Mouse (Mus musculus) midbrain, embryonic 16.5 days (tissue): Measurements from ENCODE around the gene Ablim2. TPM values are rescaled to one million over a fixed set of nuclear protein-coding genes. Genes with fewer than 3 reads are reported as not detected.
A peak's percentile ranks its signal among the peaks of the same experiment; 100 is the strongest.

Source experiments
- ATAC-seq: fragments of 200-750 bp; cut with Nextera tagmentation; 2 replicates; pipeline ENCODE4 v1.8.0; 2017; ENCODE audit warnings: moderate TSS enrichment
- H3K27ac ChIP-seq: fragments of 300-500 bp; sonication (generic); 2 replicates; pipeline ENCODE4 v1.5.1; 2014; ENCODE audit warnings: mild to moderate bottlenecking, low read length, mixed read lengths
- H3K27me3 ChIP-seq: fragments of 300-500 bp; sonication (generic); 2 replicates; pipeline ENCODE4 v1.6.1; 2014; ENCODE audit warnings: low read depth, low read length, mixed read lengths; ENCODE audit not compliant: control insufficient read depth, insufficient read depth
- H3K36me3 ChIP-seq: fragments of 300-500 bp; sonication (generic); 2 replicates; pipeline ENCODE4 v1.6.1; 2014; ENCODE audit warnings: mild to moderate bottlenecking, low read length, moderate library complexity, mixed read lengths; ENCODE audit not compliant: control insufficient read depth, insufficient read depth
- H3K4me1 ChIP-seq: fragments of 300-500 bp; sonication (generic); 2 replicates; pipeline ENCODE4 v1.6.1; 2014; ENCODE audit warnings: mild to moderate bottlenecking, low read length, mixed read lengths; ENCODE audit not compliant: control insufficient read depth, insufficient read depth
- H3K4me2 ChIP-seq: fragments of 300-500 bp; sonication (generic); 2 replicates; pipeline ENCODE4 v1.6.1; 2014; ENCODE audit warnings: mild to moderate bottlenecking, low read length, mixed read lengths
- H3K4me3 ChIP-seq: fragments of 300-500 bp; sonication (generic); 2 replicates; pipeline ENCODE4 v1.5.1; 2014; ENCODE audit warnings: low read depth, mild to moderate bottlenecking, low read length, moderate library complexity, mixed read lengths
- H3K9ac ChIP-seq: fragments of 300-500 bp; sonication (generic); 2 replicates; pipeline ENCODE4 v1.6.1; 2014; ENCODE audit warnings: low read depth, low read length, mixed read lengths
- H3K9me3 ChIP-seq: fragments of 300-500 bp; sonication (generic); replicated peaks from 2 replicates; pipeline ENCODE4 v1.6.1; 2014; ENCODE audit warnings: mild to moderate bottlenecking, low read length, mixed read lengths; ENCODE audit not compliant: control insufficient read depth, poor library complexity, severe bottlenecking
- WGBS: fragments of 180-500 bp; shearing (Covaris S2); extraction: QIAGEN DNeasy Blood & Tissue Kit; methylation state at CpG from one replicate; pipeline ENCODE4 v1.1.7; 2014; 5-methylcytosine and 5-hydroxymethylcytosine counted together
- polyA plus RNA-seq: library from polyadenylated mRNA; unstranded; fragments of >200 nt; fragmentation: Nextera tagmentation; extraction: Ambion mirVana; gene quantifications from 2 replicates; pipeline ENCODE4 v1.2.1, GENCODE M21; 2015

Ablim2 gene
- polyA plus RNA-seq, 1 experiment from 2014 or later = 36.2 TPM

GRCm38 (mm10) chr5:35719880-35720279, 37.8 kb upstream of the Ablim2 start:
- Histone ChIP-seq H3K36me3 (no peaks in the 10 kb centered on the region), H3K4me3 (no peak overlapping the region), H3K9ac (no peak overlapping the region), H3K9me3 (no peaks in the 10 kb centered on the region), H3K4me1 (no peaks in the 10 kb centered on the region), H3K4me2 (no peak overlapping the region), H3K27me3 (no peaks in the 10 kb centered on the region), H3K27ac (no peak overlapping the region)
- WGBS = 78% methylated on average over 1 of the region's 1 CpGs
- ATAC-seq = no peak

- no peaks in the 10 kb centered on the region for H3K27me3 ChIP-seq
- H3K4me1 ChIP-seq = no peaks in the 10 kb centered on the region
- H3K4me3 ChIP-seq = no peak overlapping the region
- H3K4me2 ChIP-seq = no peak overlapping the region
- no peaks in the 10 kb centered on the region for H3K9me3 ChIP-seq
- no peak overlapping the region for H3K9ac ChIP-seq
- ATAC-seq = no peak
- WGBS = 95% methylated on average over 2 of the region's 2 CpGs
- no peaks in the 10 kb centered on the region for H3K36me3 ChIP-seq
- no peak overlapping the region for H3K27ac ChIP-seq
Measured at GRCm38 (mm10) chr5:35721933-35722332, 35.7 kb upstream of the Ablim2 start.

- no peaks in the 10 kb centered on the region for H3K9me3 ChIP-seq
- H3K27ac ChIP-seq = no peak overlapping the region
- no peak overlapping the region for H3K9ac ChIP-seq
- 63% methylated on average over 2 of the region's 2 CpGs for WGBS
- H3K4me2 ChIP-seq = no peak overlapping the region
- H3K4me3 ChIP-seq = no peak overlapping the region
- no peak for ATAC-seq
- no peaks in the 10 kb centered on the region for H3K36me3 ChIP-seq
- no peaks in the 10 kb centered on the region for H3K27me3 ChIP-seq
- no peaks in the 10 kb centered on the region for H3K4me1 ChIP-seq
Measured at GRCm38 (mm10) chr5:35722654-35723053, 35.0 kb upstream of the Ablim2 start.

- ATAC-seq = no peak
- Histone ChIP-seq H3K9ac (no peak overlapping the region), H3K9me3 (no peaks in the 10 kb centered on the region), H3K27ac (no peak overlapping the region), H3K27me3 (no peaks in the 10 kb centered on the region), H3K4me2 (no peak overlapping the region), H3K4me1 (no peaks in the 10 kb centered on the region), H3K4me3 (no peak overlapping the region), H3K36me3 (no peaks in the 10 kb centered on the region)
- 80% methylated on average over 5 of the region's 5 CpGs for WGBS
Measured at GRCm38 (mm10) chr5:35723900-35724299, 33.8 kb upstream of the Ablim2 start.

GRCm38 (mm10) chr5:35725840-35726239, 31.8 kb upstream of the Ablim2 start:
- WGBS = 75% methylated on average over 3 of the region's 3 CpGs
- Histone ChIP-seq H3K4me2 (no peak overlapping the region), H3K4me1 (no peaks in the 10 kb centered on the region), H3K36me3 (no peaks in the 10 kb centered on the region), H3K9ac (no peak overlapping the region), H3K27me3 (no peaks in the 10 kb centered on the region), H3K27ac (no peak overlapping the region), H3K9me3 (no peaks in the 10 kb centered on the region), H3K4me3 (no peak overlapping the region)
- ATAC-seq = no peak

GRCm38 (mm10) chr5:35727447-35727846, 30.2 kb upstream of the Ablim2 start:
- Histone ChIP-seq H3K36me3 (no peaks in the 10 kb centered on the region), H3K9ac (no peak overlapping the region), H3K4me3 (no peak overlapping the region), H3K9me3 (no peaks in the 10 kb centered on the region), H3K27ac (no peak overlapping the region), H3K4me2 (no peak overlapping the region), H3K27me3 (no peaks in the 10 kb centered on the region), H3K4me1 (no peaks in the 10 kb centered on the region)
- WGBS = 95% methylated on average over 5 of the region's 5 CpGs
- ATAC-seq = no peak

GRCm38 (mm10) chr5:35728344-35728956, 29.2 kb upstream of the Ablim2 start:
- 89% methylated on average over 12 of the region's 12 CpGs for WGBS

GRCm38 (mm10) chr5:35728957-35729460, 28.7 kb upstream of the Ablim2 start:
- H3K9ac ChIP-seq = no peak overlapping the region
- no peak overlapping the region for H3K4me2 ChIP-seq
- WGBS = 68% methylated on average over 11 of the region's 11 CpGs
- H3K4me1 ChIP-seq = no peaks in the 10 kb centered on the region
- no peaks in the 10 kb centered on the region for H3K36me3 ChIP-seq
- H3K4me3 ChIP-seq = no peak overlapping the region
- H3K9me3 ChIP-seq = no peaks in the 10 kb centered on the region
- no peaks in the 10 kb centered on the region for H3K27me3 ChIP-seq
- H3K27ac ChIP-seq = peak overlapping the region; percentile 43; the same call in 1 of the 2 replicates
- ATAC-seq = no peak

More at GRCm38 (mm10) chr5:35728344-35728956, 29.2 kb upstream of the Ablim2 start:
- no peak overlapping the region for H3K4me2 ChIP-seq
- no peaks in the 10 kb centered on the region for H3K36me3 ChIP-seq
- no peaks in the 10 kb centered on the region for H3K4me1 ChIP-seq
- H3K27me3 ChIP-seq = no peaks in the 10 kb centered on the region
- H3K9me3 ChIP-seq = no peaks in the 10 kb centered on the region
- H3K9ac ChIP-seq = no peak overlapping the region
- H3K27ac ChIP-seq = peak overlapping the region; percentile 28; the same call in 1 of the 2 replicates
- no peak for ATAC-seq
- H3K4me3 ChIP-seq = no peak overlapping the region

GRCm38 (mm10) chr5:35729844-35730243, 27.8 kb upstream of the Ablim2 start:
- Histone ChIP-seq H3K27me3 (no peaks in the 10 kb centered on the region), H3K4me1 (no peaks in the 10 kb centered on the region), H3K27ac (no peak overlapping the region), H3K9me3 (no peaks in the 10 kb centered on the region), H3K9ac (no peak overlapping the region), H3K36me3 (no peaks in the 10 kb centered on the region), H3K4me3 (no peak overlapping the region), H3K4me2 (no peak overlapping the region)
- ATAC-seq = no peak
- 68% methylated on average over 3 of the region's 3 CpGs for WGBS
